Mouse (Mus musculus): Measurements from ENCODE around the gene G6pc3. TPM values are rescaled to one million over a fixed set of nuclear protein-coding genes. Genes with fewer than 3 reads are reported as not detected.
"Not testable (repeated sequence)": the region's sequence is repeated elsewhere in the genome, so short reads cannot be mapped to it uniquely, and the experiment has no call there.

The G6pc3 gene
- 21.5 and 25.6 TPM in 2 replicates for polyA plus RNA-seq (2015; fragmentation: Nextera tagmentation; extraction: Ambion mirVana)

GRCm38 (mm10) chr11:102189461-102190436 is at the start of gene G6pc3:
Gene G6pc3, plus strand, starts transcription at chr11:102189620.
- peak; percentile 83 for ATAC-seq

DNA sequence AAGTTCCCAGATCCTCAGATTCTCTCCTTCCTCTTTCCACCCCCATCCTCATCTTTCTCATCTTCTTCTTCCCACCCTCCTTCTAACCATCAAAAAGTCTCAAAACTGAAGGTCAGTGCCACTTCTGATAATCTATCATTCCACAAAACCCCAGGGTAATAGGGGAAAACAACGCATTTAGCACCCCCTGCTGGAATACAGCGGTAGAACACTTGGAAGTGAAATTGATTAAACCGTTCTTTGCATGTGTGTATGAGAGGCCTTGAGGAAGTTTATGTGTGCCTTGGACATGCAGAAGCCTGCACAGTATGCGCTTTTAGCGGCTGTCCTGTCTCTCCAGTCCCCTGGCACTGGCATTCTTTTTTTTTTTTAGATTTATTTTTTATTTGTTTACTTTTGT is 48.9 kb upstream of the G6pc3 start:
- H3K36me3 ChIP-seq (ENCODE audit: poor library complexity, severe bottlenecking) = no peaks in the 10 kb centered on the region
- no peak for ATAC-seq
- H3K27me3 ChIP-seq = peaks cover 44% of the 10 kb centered on the region
- no peaks in the 10 kb centered on the region for H3K9me3 ChIP-seq (replicated peaks)
- no peak overlapping the region for H3K9ac ChIP-seq
- WGBS = 5% methylated on average over 5 of the region's 5 CpGs
- no peak overlapping the region for H3K4me2 ChIP-seq
- no peak overlapping the region for H3K27ac ChIP-seq
- peaks cover 5% of the 10 kb centered on the region; the same call in 1 of the 2 replicates for H3K4me1 ChIP-seq
- no peak overlapping the region for H3K4me3 ChIP-seq

More at GRCm38 (mm10) chr11:102189461-102190436, at the start of gene G6pc3:
- Histone ChIP-seq H3K4me2 (peak within 1 kb of the TSS; percentile 72), H3K9me3 (replicated peaks) (no peaks in the 10 kb centered on the region), H3K36me3 (ENCODE audit: poor library complexity, severe bottlenecking) (peaks cover 19% of the 10 kb centered on the region), H3K27me3 (no peaks in the 10 kb centered on the region), H3K27ac (0 out of 2 replicates have a peak within 1 kb of the TSS, but pooled peaks have one; percentile 49), H3K4me1 (peaks cover 25% of the 10 kb centered on the region), H3K9ac (peak within 1 kb of the TSS; percentile 70), H3K4me3 (peak within 1 kb of the TSS; percentile 52)
- 2% methylated on average over 50 of the region's 50 CpGs for WGBS

DNA sequence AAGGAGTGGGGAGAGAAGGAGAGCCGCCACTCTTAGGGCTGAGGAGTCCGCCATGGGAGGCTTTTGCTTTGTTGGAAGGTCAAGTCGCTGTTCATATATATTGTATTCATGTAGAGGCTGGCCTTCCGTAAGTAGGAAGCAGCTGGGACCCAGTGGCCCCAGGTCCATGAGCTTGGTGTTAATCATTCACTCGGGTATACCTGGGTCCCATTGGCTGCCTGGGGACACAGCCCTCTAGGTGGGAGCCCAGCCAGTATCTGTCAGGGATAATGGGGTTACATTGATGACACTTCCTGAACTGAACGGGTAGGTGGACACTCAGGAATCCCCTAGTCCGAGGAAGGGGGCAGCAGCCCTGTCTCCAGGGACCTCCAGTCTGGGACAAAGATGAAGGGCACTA is 47.1 kb upstream of the G6pc3 start:
- H3K9me3 ChIP-seq (replicated peaks) = no peaks in the 10 kb centered on the region
- no peak overlapping the region for H3K4me3 ChIP-seq
- H3K4me2 ChIP-seq = no peak overlapping the region
- H3K36me3 ChIP-seq (ENCODE audit: poor library complexity, severe bottlenecking) = no peaks in the 10 kb centered on the region
- no peak overlapping the region for H3K27ac ChIP-seq
- ATAC-seq = no peak
- WGBS = 73% methylated on average over 7 of the region's 7 CpGs
- peaks cover 8% of the 10 kb centered on the region; the same call in 1 of the 2 replicates for H3K4me1 ChIP-seq
- H3K27me3 ChIP-seq = peaks cover 55% of the 10 kb centered on the region
- no peak overlapping the region for H3K9ac ChIP-seq

GRCm38 (mm10) chr11:102144957-102145470 is 44.4 kb upstream of the G6pc3 start:
- Histone ChIP-seq H3K4me3 (peak overlapping the region; percentile 17; the same call in 1 of the 2 replicates), H3K36me3 (ENCODE audit: poor library complexity, severe bottlenecking) (no peaks in the 10 kb centered on the region), H3K9ac (no peak overlapping the region), H3K27me3 (peaks cover 75% of the 10 kb centered on the region), H3K9me3 (replicated peaks) (no peaks in the 10 kb centered on the region), H3K4me1 (peaks cover 10% of the 10 kb centered on the region; the same call in 1 of the 2 replicates), H3K27ac (no peak overlapping the region), H3K4me2 (peak overlapping the region; percentile 44)
- WGBS = 21% methylated on average over 13 of the region's 13 CpGs
- no peak for ATAC-seq

- Histone ChIP-seq H3K4me2 (peak within 1 kb of the TSS; percentile 44), H3K4me3 (peak within 1 kb of the TSS; percentile 17; the same call in 1 of the 2 replicates), H3K4me1 (peaks cover 10% of the 10 kb centered on the region; the same call in 1 of the 2 replicates), H3K27ac (no peak within 1 kb of the TSS), H3K9me3 (replicated peaks) (no peaks in the 10 kb centered on the region), H3K27me3 (peaks cover 75% of the 10 kb centered on the region), H3K9ac (no peak within 1 kb of the TSS), H3K36me3 (ENCODE audit: poor library complexity, severe bottlenecking) (no peaks in the 10 kb centered on the region)
- no peak for ATAC-seq
- under 1% methylated on average over 49 of the region's 50 CpGs for WGBS
Measured at GRCm38 (mm10) chr11:102145471-102146001, 43.9 kb upstream of the G6pc3 start, which contains the start of gene Nags. Gene Nags, plus strand, starts transcription at chr11:102145513.

GRCm38 (mm10) chr11:102146005-102146404 is 43.4 kb upstream of the G6pc3 start:
- no peak overlapping the region for H3K4me2 ChIP-seq

DNA sequence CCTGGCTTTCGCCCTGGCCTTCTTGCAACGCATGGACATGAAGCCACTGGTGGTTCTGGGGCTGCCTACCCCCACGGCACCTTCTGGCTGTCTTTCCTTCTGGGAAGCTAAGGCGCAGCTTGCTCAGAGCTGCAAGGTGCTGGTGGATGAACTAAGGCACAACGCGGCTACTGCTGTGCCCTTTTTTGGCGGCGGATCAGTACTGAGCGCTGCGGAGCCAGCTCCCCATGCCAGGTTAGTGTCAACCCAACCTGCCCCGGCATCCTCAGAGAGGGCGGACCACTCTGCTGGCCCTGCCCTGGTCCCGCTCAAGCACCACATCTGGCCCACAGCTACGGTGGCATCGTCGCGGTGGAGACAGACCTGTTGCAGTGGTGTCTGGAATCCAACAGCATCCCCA is 42.9 kb upstream of the G6pc3 start:
- ATAC-seq = no peak
- H3K9ac ChIP-seq = no peak overlapping the region
- no peak overlapping the region for H3K4me3 ChIP-seq
- WGBS = 12% methylated on average over 17 of the region's 17 CpGs
- H3K36me3 ChIP-seq (ENCODE audit: poor library complexity, severe bottlenecking) = no peaks in the 10 kb centered on the region
- H3K9me3 ChIP-seq (replicated peaks) = no peaks in the 10 kb centered on the region
- no peak overlapping the region for H3K27ac ChIP-seq
- peaks cover 75% of the 10 kb centered on the region for H3K27me3 ChIP-seq
- H3K4me2 ChIP-seq = no peak overlapping the region
- peaks cover 10% of the 10 kb centered on the region; the same call in 1 of the 2 replicates for H3K4me1 ChIP-seq

More at GRCm38 (mm10) chr11:102146005-102146404, 43.4 kb upstream of the G6pc3 start:
- WGBS = 6% methylated on average over 16 of the region's 16 CpGs
- peaks cover 10% of the 10 kb centered on the region; the same call in 1 of the 2 replicates for H3K4me1 ChIP-seq
- no peaks in the 10 kb centered on the region for H3K9me3 ChIP-seq (replicated peaks)
- H3K27me3 ChIP-seq = peaks cover 75% of the 10 kb centered on the region
- H3K27ac ChIP-seq = no peak overlapping the region
- no peak overlapping the region for H3K9ac ChIP-seq
- H3K4me3 ChIP-seq = no peak overlapping the region
- H3K36me3 ChIP-seq (ENCODE audit: poor library complexity, severe bottlenecking) = no peaks in the 10 kb centered on the region
- no peak for ATAC-seq

GRCm38 (mm10) chr11:102147213-102147989 is 42.0 kb upstream of the G6pc3 start:
- WGBS = 13% methylated on average over 34 of the region's 34 CpGs
- Histone ChIP-seq H3K27me3 (peaks cover 73% of the 10 kb centered on the region), H3K4me1 (peaks cover 10% of the 10 kb centered on the region; the same call in 1 of the 2 replicates), H3K27ac (no peak overlapping the region), H3K4me3 (no peak overlapping the region), H3K36me3 (ENCODE audit: poor library complexity, severe bottlenecking) (peaks cover under 1% of the 10 kb centered on the region), H3K9me3 (replicated peaks) (no peaks in the 10 kb centered on the region), H3K9ac (no peak overlapping the region), H3K4me2 (0 out of 2 replicates have a peak overlapping the region, but pooled peaks have one; percentile 16)
- ATAC-seq = no peak

DNA sequence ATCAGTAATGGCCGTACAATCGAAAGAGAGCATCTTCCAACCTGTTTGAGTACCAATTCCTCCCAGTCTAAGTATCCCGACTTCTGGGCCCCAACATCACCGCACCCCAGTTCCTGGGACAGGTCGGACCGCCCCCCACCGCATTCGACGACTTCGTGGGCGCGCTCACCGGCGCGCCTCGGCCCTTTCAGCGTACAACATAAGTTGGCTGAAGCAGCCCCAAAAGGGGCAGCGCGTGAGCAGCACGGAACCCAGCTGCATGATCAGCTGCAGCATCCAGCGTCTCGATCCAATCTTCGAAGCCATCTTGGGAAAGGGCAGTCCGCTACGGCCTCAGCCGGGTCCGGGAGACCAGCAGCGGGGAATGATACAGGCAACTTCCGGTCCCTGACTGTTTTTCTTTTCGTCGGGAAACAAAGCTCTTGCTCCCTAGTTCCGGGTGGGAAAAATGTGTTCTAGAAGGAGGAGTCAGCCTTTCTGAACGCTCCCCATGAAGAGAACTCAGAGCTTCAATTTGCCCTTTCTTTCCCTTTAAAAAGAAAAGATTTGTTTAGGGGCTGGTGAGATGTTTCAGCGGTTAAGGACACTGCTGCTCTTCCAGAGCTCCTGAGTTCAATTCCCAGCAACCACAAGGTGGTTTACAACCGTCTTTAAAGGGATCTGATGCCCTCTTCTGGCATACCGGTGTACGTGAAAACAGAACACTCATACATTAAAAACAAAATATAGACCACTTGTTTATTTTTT is 33.2 kb upstream of the G6pc3 start, which contains the start of gene Tmem101:
Tmem101 (minus strand) TSS at position 366 of the 747 bp plus-strand sequence.
- ATAC-seq = peak; percentile 89
- peak within 1 kb of the TSS; percentile 82 for H3K9ac ChIP-seq
- H3K36me3 ChIP-seq (ENCODE audit: poor library complexity, severe bottlenecking) = peaks cover 26% of the 10 kb centered on the region
- under 1% methylated on average over 36 of the region's 37 CpGs for WGBS
- H3K4me3 ChIP-seq = peak within 1 kb of the TSS; percentile 62
- peaks cover 13% of the 10 kb centered on the region for H3K4me1 ChIP-seq
- H3K4me2 ChIP-seq = peak within 1 kb of the TSS; percentile 92
- peak within 1 kb of the TSS; percentile 61; the same call in 1 of the 2 replicates for H3K27ac ChIP-seq
- no peaks in the 10 kb centered on the region for H3K27me3 ChIP-seq
- no peaks in the 10 kb centered on the region for H3K9me3 ChIP-seq (replicated peaks)

DNA sequence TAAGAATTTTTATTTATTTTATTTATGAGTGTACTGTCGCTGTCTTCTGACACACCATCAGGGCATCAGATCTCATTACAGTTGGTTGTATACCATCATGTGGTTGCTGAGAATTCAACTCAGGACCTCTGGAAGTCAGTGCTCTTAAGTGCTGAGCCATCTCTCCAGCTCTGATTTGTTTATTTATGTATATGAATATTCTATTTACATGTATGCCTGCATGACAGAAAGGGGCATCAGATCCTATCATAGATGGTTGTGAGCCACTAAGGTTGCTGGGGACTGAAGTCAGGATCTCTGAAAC is 32.7 kb upstream of the G6pc3 start:
- peak; percentile 42; the same call in 1 of the 2 replicates for ATAC-seq
- 5% methylated on average over 1 of the region's 1 CpGs for WGBS
- no peaks in the 10 kb centered on the region for H3K27me3 ChIP-seq
- H3K4me1 ChIP-seq = peaks cover 13% of the 10 kb centered on the region
- H3K36me3 ChIP-seq (ENCODE audit: poor library complexity, severe bottlenecking) = peaks cover 31% of the 10 kb centered on the region
- H3K4me3 ChIP-seq = no peak overlapping the region
- no peak overlapping the region for H3K27ac ChIP-seq
- no peak overlapping the region for H3K4me2 ChIP-seq
- H3K9me3 ChIP-seq (replicated peaks) = no peaks in the 10 kb centered on the region
- no peak overlapping the region for H3K9ac ChIP-seq

DNA sequence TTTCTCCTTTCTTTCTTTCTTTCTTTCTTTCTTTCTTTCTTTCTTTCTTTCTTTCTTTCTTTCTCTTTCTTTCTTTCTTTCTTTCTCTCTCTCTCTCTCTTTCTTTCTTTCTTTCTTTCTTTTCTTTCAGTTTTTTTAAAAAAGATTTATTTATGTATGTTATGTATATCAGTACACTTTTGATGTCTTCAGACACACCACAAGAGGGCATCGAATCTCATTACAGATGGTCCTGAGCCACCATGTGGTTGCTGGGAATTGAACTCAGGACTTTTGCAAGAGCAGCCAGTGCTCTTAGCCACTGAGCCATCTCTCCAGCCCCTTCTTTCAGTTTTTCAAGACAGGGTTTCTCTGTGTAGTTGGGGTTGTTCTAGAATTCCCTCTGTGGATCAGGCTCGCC is 31.4 kb upstream of the G6pc3 start:
- peaks cover 34% of the 10 kb centered on the region for H3K36me3 ChIP-seq (ENCODE audit: poor library complexity, severe bottlenecking)
- not testable (repeated sequence) for H3K4me2 ChIP-seq; H3K4me3 ChIP-seq; H3K9me3 ChIP-seq (replicated peaks); H3K9ac ChIP-seq; H3K27me3 ChIP-seq; ATAC-seq; H3K27ac ChIP-seq
- peaks cover 13% of the 10 kb centered on the region for H3K4me1 ChIP-seq
- 87% methylated on average over 2 of the region's 2 CpGs for WGBS

Measured in forebrain, embryonic 13.5 days (tissue).